Mouse (Mus musculus): Measurements from ENCODE around the gene Fuca1. TPM values are rescaled to one million over a fixed set of nuclear protein-coding genes. Genes with fewer than 3 reads are reported as not detected.

The Fuca1 gene
- polyA plus RNA-seq, 1 experiment, result 19.9 TPM

DNA sequence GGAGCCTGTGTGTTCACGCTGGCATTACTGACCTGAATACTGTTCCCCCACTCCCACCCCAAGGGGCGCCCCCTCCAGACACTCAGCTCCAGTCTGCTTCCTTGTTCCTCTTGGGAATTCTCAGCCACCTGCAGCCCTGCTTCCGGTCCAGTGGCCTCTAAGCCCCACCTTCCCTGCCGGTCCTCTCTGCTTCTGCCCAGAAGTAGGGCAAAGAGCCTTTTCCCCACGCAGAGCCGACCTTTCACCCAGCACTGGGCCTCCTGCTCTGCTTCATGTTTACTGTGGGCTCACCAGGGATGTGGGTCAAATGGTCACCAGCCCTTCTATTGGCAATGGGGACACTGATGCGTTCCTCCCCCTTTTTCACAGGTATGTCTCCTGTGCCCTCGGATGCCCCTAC is 37.8 kb downstream of the Fuca1 start:
- Histone ChIP-seq H3K36me3 (replicated peaks; ENCODE audit: low read length) (peaks cover 87% of the 10 kb centered on the region), H3K4me1 (peaks cover 47% of the 10 kb centered on the region), H3K27me3 (replicated peaks) (no peaks in the 10 kb centered on the region), H3K4me3 (replicated peaks) (no peak overlapping the region), H3K9me3 (no peaks in the 10 kb centered on the region)
- no peak for TF ChIP-seq FLI1 (IDR thresholded peaks at IDR 0.05; ENCODE audit: low read length)
- no peak for TF ChIP-seq GATA1 (IDR thresholded peaks at IDR 0.05; ENCODE audit: borderline replicate concordance, low read length)

DNA sequence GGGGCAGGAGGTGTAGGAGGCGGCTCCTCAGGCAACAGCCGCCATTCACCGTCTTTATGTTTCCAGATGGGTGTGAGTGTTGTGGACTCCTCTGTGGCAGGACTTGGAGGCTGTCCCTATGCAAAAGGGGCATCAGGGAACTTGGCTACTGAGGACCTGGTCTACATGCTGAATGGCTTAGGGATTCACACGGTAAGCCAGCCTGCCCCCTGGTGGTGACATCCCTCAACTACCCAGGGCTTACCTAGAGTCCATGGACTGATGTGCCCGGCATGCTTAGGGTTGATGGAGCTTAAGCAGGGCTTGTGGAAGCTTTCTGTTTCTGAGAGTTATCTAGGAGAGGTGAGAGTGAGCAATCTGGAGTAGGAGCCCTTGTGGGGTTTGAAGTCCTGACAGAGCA is 40.2 kb downstream of the Fuca1 start:
- Histone ChIP-seq H3K9me3 (no peaks in the 10 kb centered on the region), H3K4me3 (replicated peaks) (no peak overlapping the region), H3K36me3 (replicated peaks; ENCODE audit: low read length) (peaks cover 74% of the 10 kb centered on the region), H3K27me3 (replicated peaks) (no peaks in the 10 kb centered on the region), H3K4me1 (peaks cover 59% of the 10 kb centered on the region)
- TF ChIP-seq FLI1 (IDR thresholded peaks at IDR 0.05; ENCODE audit: low read length), result no peak
- no peak for TF ChIP-seq GATA1 (IDR thresholded peaks at IDR 0.05; ENCODE audit: borderline replicate concordance, low read length)

DNA sequence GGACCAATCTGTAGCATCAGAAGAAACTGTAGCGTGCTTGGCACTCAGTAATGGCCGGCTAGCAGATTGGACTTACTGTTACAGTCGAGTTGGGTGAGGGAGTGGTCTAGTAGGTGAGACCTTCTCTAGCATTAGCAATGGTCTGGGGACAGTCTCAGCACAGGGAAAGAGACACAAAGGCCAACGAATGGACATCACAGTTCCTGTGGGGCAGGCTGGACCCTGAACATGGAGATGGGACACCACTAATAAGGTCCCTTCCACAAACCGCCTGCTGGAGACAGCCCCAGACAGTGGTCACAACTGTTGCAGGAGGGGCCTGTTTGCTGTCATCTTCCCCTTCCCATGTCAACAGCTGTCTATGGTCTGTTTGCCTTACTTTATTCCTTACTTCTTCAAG is 41.2 kb downstream of the Fuca1 start:
- TF ChIP-seq FLI1 (IDR thresholded peaks at IDR 0.05; ENCODE audit: low read length) (no peak), GATA1 (IDR thresholded peaks at IDR 0.05; ENCODE audit: borderline replicate concordance, low read length) (no peak)
- H3K4me3 ChIP-seq (replicated peaks), result peak overlapping the region; percentile 17
- no peaks in the 10 kb centered on the region for H3K9me3 ChIP-seq
- H3K4me1 ChIP-seq, result peaks cover 68% of the 10 kb centered on the region
- no peaks in the 10 kb centered on the region for H3K27me3 ChIP-seq (replicated peaks)
- peaks cover 74% of the 10 kb centered on the region for H3K36me3 ChIP-seq (replicated peaks; ENCODE audit: low read length)

DNA sequence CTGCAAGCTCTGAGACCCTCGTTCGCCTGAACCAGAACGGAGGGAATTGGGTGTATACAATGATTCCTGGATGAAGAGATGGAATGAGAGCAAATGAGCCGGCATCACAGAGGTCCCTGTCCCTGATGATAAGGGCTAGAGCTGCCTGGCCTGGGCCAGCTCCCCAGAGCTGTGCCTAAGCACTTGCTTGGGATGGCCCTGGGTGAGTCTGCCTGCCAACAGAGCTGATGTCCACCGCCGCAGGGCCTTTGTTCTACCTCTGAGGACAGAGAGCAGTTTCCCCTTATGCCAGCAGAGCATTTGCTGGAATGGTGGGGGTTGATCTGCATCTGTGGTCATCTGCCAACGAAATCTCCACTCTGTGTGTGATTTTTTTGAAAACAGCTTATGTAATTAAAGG is 41.7 kb downstream of the Fuca1 start:
- H3K27me3 ChIP-seq (replicated peaks), result no peaks in the 10 kb centered on the region
- H3K36me3 ChIP-seq (replicated peaks; ENCODE audit: low read length), result peaks cover 77% of the 10 kb centered on the region
- peaks cover 68% of the 10 kb centered on the region for H3K4me1 ChIP-seq
- TF ChIP-seq FLI1 (IDR thresholded peaks at IDR 0.05; ENCODE audit: low read length), result no peak
- no peak for TF ChIP-seq GATA1 (IDR thresholded peaks at IDR 0.05; ENCODE audit: borderline replicate concordance, low read length)
- no peak overlapping the region for H3K4me3 ChIP-seq (replicated peaks)
- no peaks in the 10 kb centered on the region for H3K9me3 ChIP-seq

DNA sequence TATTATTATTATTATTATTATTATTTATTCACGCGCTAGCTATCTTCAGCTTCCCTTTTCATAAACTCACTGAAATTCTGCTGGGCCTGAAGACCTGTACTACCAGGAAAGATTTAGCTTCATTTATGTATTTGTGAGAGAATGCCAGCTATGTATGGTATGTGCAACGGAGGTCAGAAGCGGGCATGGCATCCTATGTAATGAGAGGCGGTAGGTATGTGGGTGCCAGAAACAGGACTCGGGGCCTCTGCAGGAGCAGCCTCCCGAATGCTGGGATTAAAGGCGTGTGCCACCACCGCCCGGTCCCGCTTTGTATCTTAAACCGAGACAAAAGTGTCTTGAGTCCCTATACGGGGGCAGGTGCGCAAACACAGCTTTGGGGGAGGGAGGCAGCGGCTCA is 42.4 kb downstream of the Fuca1 start:
- Histone ChIP-seq H3K36me3 (replicated peaks; ENCODE audit: low read length) (peaks cover 77% of the 10 kb centered on the region), H3K27me3 (replicated peaks) (no peaks in the 10 kb centered on the region)

DNA sequence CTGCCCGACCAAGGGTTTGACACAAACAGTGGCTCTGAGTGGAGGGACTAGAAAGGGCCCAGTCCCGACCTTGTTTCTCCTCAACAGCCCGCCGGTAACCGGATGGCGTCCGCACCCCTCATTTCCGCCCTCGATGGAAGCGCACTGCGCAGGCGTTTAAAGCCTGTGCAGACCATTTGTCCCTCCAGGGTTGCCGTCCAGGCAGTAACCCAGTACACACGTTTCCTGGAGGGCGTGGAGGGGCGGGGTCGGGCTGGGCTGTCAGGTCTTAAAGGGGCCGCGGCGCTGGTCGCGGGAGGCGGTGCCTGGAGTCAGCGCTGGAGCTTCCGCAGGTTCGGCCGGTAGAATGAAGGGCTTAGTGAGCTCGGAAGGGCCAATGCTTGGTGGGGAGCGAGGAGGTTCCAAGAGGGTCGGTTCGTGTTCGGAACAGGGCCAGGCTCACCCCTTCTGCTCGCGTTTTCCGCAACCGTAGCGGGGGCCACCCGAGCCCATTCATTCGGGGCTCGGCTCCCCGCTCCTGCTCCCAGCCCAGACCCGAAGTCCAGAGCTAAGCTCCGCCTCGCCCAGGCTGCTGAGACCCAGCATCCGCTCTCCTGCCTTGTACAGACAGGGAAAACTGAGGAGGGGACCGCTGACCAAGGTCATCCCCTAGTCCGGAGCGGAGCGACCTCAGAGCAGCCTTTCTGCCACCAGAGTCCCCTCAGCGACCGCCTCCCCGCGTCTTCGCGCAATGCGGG is 43.1 kb downstream of the Fuca1 start, which contains the start of gene Gale:
TSS of gene Gale (plus strand) at position 271 of the 737 bp plus-strand sequence.
- H3K4me3 ChIP-seq (replicated peaks), result peak within 1 kb of the TSS; percentile 95
- H3K36me3 ChIP-seq (replicated peaks; ENCODE audit: low read length), result peaks cover 77% of the 10 kb centered on the region
- no peaks in the 10 kb centered on the region for H3K9me3 ChIP-seq
- H3K27me3 ChIP-seq (replicated peaks), result no peaks in the 10 kb centered on the region
- H3K4me1 ChIP-seq, result peaks cover 58% of the 10 kb centered on the region
- TF ChIP-seq FLI1 (IDR thresholded peaks at IDR 0.05; ENCODE audit: low read length), result 0 out of 2 replicates have a peak, but pooled peaks have one; percentile 49
- TF ChIP-seq GATA1 (IDR thresholded peaks at IDR 0.05; ENCODE audit: borderline replicate concordance, low read length), result no peak

More for the DNA sequence above, 42.4 kb downstream of the Fuca1 start:
- TF ChIP-seq FLI1 (IDR thresholded peaks at IDR 0.05; ENCODE audit: low read length), result no peak
- TF ChIP-seq GATA1 (IDR thresholded peaks at IDR 0.05; ENCODE audit: borderline replicate concordance, low read length), result no peak
- peaks cover 65% of the 10 kb centered on the region for H3K4me1 ChIP-seq
- no peaks in the 10 kb centered on the region for H3K9me3 ChIP-seq
- peak overlapping the region; percentile 95 for H3K4me3 ChIP-seq (replicated peaks)

DNA sequence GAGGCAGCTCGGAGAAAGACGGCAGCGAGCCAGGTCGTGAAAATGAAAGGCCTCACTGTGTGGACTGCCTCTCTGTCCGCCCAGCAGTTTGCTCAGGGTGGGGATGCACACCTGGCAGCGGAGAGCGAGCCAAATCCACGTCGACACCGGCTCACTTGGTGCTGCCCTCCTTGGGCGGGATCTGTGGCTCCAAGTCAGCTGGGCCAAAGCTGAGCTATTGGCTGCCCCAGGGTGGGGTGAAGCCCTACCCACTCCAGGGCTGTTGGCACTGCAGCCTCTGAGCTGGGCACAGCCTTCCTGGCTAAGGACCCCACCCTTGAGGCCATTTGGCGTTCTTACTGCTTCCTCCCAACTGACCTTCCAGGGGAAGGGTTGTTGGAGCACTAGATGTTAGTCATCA is 43.9 kb downstream of the Fuca1 start:
- Histone ChIP-seq H3K27me3 (replicated peaks) (no peaks in the 10 kb centered on the region), H3K9me3 (no peaks in the 10 kb centered on the region), H3K4me1 (peaks cover 63% of the 10 kb centered on the region), H3K4me3 (replicated peaks) (peak overlapping the region; percentile 95), H3K36me3 (replicated peaks; ENCODE audit: low read length) (peaks cover 77% of the 10 kb centered on the region)
- TF ChIP-seq FLI1 (IDR thresholded peaks at IDR 0.05; ENCODE audit: low read length) (no peak), GATA1 (IDR thresholded peaks at IDR 0.05; ENCODE audit: borderline replicate concordance, low read length) (no peak)

DNA sequence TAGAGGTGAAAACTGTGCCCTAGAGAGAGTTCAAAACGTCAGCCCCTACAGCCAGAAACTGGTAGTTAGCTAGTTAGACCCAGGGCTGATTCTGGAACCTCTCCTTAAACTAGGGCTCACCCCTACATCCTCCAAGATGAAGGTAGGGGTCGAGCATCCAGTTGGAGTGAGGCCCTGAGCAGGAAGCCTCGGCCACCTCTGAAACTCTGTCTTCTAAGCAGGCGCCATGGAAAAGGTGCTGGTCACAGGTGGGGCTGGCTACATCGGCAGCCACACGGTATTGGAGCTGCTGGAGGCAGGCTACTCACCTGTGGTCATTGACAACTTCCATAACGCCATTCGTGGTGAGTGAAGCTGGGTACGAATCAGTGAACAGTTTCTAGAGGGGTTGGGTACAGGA is 44.6 kb downstream of the Fuca1 start:
- Histone ChIP-seq H3K36me3 (replicated peaks; ENCODE audit: low read length) (peaks cover 77% of the 10 kb centered on the region), H3K4me1 (peaks cover 68% of the 10 kb centered on the region), H3K9me3 (no peaks in the 10 kb centered on the region), H3K27me3 (replicated peaks) (no peaks in the 10 kb centered on the region), H3K4me3 (replicated peaks) (peak overlapping the region; percentile 95)
- TF ChIP-seq GATA1 (IDR thresholded peaks at IDR 0.05; ENCODE audit: borderline replicate concordance, low read length) (no peak), FLI1 (IDR thresholded peaks at IDR 0.05; ENCODE audit: low read length) (no peak)

DNA sequence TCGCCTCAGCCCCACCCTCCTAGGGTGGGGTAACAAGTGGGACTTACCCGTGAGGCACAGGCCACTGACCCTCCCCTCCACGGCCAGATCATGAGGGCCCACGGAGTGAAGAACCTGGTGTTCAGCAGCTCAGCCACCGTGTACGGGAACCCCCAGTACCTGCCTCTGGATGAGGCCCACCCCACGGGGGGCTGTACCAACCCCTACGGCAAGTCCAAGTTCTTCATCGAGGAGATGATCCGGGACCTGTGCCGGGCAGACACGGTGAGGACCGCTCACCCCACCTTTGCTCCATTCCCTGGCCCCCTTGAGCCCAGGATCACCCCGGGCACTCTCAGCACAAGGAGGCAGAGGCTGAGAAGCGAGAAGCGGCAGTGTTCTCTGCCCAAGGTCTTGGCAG is 45.7 kb downstream of the Fuca1 start:
- no peak overlapping the region for H3K4me3 ChIP-seq (replicated peaks)
- H3K27me3 ChIP-seq (replicated peaks), result no peaks in the 10 kb centered on the region
- TF ChIP-seq FLI1 (IDR thresholded peaks at IDR 0.05; ENCODE audit: low read length) (no peak), GATA1 (IDR thresholded peaks at IDR 0.05; ENCODE audit: borderline replicate concordance, low read length) (no peak)
- no peaks in the 10 kb centered on the region for H3K9me3 ChIP-seq
- peaks cover 73% of the 10 kb centered on the region for H3K36me3 ChIP-seq (replicated peaks; ENCODE audit: low read length)
- H3K4me1 ChIP-seq, result peaks cover 70% of the 10 kb centered on the region

DNA sequence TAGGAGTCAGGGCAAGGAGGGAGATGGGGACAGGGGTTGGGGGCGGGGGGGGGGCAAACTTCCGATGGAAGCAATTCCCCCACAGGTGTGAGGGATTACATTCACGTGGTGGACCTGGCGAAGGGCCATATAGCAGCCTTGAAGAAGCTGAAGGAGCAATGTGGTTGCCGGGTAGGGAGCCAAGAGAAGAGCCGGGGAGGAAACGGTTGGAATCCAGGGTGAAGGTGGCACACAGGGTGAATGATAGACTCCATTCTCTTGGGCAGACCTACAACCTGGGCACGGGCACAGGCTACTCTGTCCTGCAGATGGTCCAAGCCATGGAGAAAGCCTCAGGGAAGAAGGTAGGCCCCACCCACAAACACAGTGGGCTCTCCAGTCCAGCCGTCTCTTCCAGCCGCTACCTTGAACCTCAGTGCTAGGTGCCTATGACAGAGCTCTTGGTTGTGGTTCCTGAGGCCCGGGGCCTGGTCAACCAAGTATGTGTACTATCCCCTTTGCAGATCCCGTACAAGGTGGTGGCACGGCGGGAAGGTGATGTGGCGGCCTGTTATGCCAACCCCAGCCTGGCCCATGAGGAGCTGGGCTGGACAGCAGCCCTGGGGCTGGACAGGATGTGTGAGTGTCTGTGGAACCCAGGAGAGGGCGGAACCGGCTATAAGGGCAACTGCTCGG is 46.7 kb downstream of the Fuca1 start:
- H3K36me3 ChIP-seq (replicated peaks; ENCODE audit: low read length), result peaks cover 64% of the 10 kb centered on the region
- H3K9me3 ChIP-seq, result no peaks in the 10 kb centered on the region
- no peaks in the 10 kb centered on the region for H3K27me3 ChIP-seq (replicated peaks)
- peaks cover 70% of the 10 kb centered on the region for H3K4me1 ChIP-seq
- no peak overlapping the region for H3K4me3 ChIP-seq (replicated peaks)
- TF ChIP-seq GATA1 (IDR thresholded peaks at IDR 0.05; ENCODE audit: borderline replicate concordance, low read length) (no peak), FLI1 (IDR thresholded peaks at IDR 0.05; ENCODE audit: low read length) (no peak)

All from megakaryocyte, embryonic 14.5 days (primary cell).